Mouse (Mus musculus) neural tube, embryonic 13.5 days (tissue): ENCODE results near the gene Gm7694. TPM values are rescaled to one million over a fixed set of nuclear protein-coding genes. Genes with fewer than 3 reads are reported as not detected.
A peak's percentile ranks its signal among the peaks of the same experiment; 100 is the strongest.

ENCODE experiments used
- ATAC-seq: fragments of 200-750 bp; cut with Nextera tagmentation; 2 replicates; pipeline ENCODE4 v1.8.0; 2017; ENCODE audit warnings: low read depth, mild to moderate bottlenecking, moderate TSS enrichment, moderate library complexity
- H3K27ac ChIP-seq: fragments of 300-500 bp; sonication (generic); replicated peaks from 2 replicates; pipeline ENCODE4 v1.5.1; 2015; ENCODE audit warnings: moderate library complexity, mild to moderate bottlenecking, inconsistent platforms
- H3K27me3 ChIP-seq: fragments of 300-500 bp; sonication (generic); 2 replicates; pipeline ENCODE4 v1.6.1; 2015; ENCODE audit warnings: mild to moderate bottlenecking, inconsistent platforms
- H3K36me3 ChIP-seq: fragments of 300-500 bp; sonication (generic); 2 replicates; pipeline ENCODE4 v1.6.1; 2015; ENCODE audit warnings: mild to moderate bottlenecking, inconsistent platforms
- H3K4me1 ChIP-seq: fragments of 300-500 bp; sonication (generic); replicated peaks from 2 replicates; pipeline ENCODE4 v1.6.1; 2015; ENCODE audit warnings: inconsistent platforms
- H3K4me2 ChIP-seq: fragments of 300-500 bp; sonication (generic); 2 replicates; pipeline ENCODE4 v1.6.1; 2015; ENCODE audit warnings: inconsistent platforms, mild to moderate bottlenecking, moderate library complexity
- H3K4me3 ChIP-seq: fragments of 300-500 bp; sonication (generic); 2 replicates; pipeline ENCODE4 v1.5.1; 2015; ENCODE audit warnings: mild to moderate bottlenecking, inconsistent platforms
- H3K9ac ChIP-seq: fragments of 300-500 bp; sonication (generic); 2 replicates; pipeline ENCODE4 v1.6.1; 2015; ENCODE audit warnings: moderate library complexity, mild to moderate bottlenecking, inconsistent platforms
- H3K9me3 ChIP-seq: fragments of 300-500 bp; sonication (generic); 2 replicates; pipeline ENCODE4 v1.6.1; 2016; ENCODE audit warnings: inconsistent platforms
- WGBS: fragments of 180-500 bp; shearing (Covaris S2); methylation state at CpG from one replicate; pipeline ENCODE4 v1.1.7; 2015; 5-methylcytosine and 5-hydroxymethylcytosine counted together
- polyA plus RNA-seq: library from polyadenylated mRNA; unstranded; fragments of >200 nt; fragmentation: Nextera tagmentation; extraction: Ambion mirVana; gene quantifications from 2 replicates; pipeline ENCODE4 v1.2.1, GENCODE M21; 2015

Gm7694 gene
- polyA plus RNA-seq, 1 experiment from 2014 or later, result 2.3 TPM

DNA sequence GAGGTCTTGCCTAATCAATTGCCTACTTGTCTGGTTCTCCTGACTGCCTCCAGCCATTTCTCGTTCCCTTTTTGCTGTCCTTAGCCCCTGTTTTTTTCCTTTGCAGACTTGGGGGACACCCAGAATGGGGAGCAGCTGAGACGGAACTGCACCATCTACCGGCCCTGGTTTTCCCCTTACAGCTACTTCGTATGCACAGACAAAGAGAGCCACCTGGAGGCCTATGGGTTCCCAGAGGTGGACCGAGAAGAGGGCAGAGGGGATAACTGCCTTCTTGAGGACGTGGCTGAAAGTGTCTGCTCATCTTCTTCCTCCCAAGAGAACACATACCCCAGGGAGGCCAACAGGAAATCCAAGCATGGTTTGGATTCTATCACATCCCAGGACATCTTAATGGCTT is 5.3 kb upstream of the Gm7694 start:
- no peak overlapping the region for H3K27ac ChIP-seq
- no peaks in the 10 kb centered on the region for H3K27me3 ChIP-seq
- no peak overlapping the region for H3K4me3 ChIP-seq
- no peak overlapping the region for H3K9ac ChIP-seq
- no peak overlapping the region for H3K4me2 ChIP-seq
- no peaks in the 10 kb centered on the region for H3K36me3 ChIP-seq
- H3K9me3 ChIP-seq, result no peaks in the 10 kb centered on the region
- 83% methylated on average over 6 of the region's 6 CpGs for WGBS
- no peaks in the 10 kb centered on the region for H3K4me1 ChIP-seq
- ATAC-seq, result no peak

DNA sequence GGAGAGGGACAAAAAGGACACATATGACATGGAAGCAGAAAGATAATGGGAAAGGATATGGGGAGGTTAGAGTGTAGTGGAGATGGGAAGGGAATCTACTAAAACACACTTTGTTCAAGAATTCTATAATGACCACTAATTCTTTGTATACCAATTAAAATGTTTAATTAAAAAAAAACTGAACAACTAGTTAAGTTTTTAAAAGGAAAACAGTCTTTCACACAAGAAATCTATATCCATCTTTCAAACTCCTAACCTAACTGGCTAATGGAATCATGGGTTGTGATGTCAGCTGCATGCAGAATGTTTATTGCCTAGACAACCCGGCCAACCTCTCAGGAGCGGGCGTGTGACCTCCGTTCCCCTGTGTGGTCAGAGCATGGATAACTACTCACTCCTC is 2.4 kb upstream of the Gm7694 start, which contains the start of gene Spata46:
Gene Spata46, plus strand, starts transcription at position 301 of the 400 bp plus-strand sequence.
- Histone ChIP-seq H3K4me3 (no peak within 1 kb of the TSS), H3K27ac (no peak within 1 kb of the TSS), H3K9me3 (no peaks in the 10 kb centered on the region), H3K4me2 (no peak within 1 kb of the TSS), H3K27me3 (no peaks in the 10 kb centered on the region), H3K36me3 (no peaks in the 10 kb centered on the region), H3K9ac (no peak within 1 kb of the TSS), H3K4me1 (no peaks in the 10 kb centered on the region)
- 84% methylated on average over 4 of the region's 4 CpGs for WGBS
- ATAC-seq, result no peak

DNA sequence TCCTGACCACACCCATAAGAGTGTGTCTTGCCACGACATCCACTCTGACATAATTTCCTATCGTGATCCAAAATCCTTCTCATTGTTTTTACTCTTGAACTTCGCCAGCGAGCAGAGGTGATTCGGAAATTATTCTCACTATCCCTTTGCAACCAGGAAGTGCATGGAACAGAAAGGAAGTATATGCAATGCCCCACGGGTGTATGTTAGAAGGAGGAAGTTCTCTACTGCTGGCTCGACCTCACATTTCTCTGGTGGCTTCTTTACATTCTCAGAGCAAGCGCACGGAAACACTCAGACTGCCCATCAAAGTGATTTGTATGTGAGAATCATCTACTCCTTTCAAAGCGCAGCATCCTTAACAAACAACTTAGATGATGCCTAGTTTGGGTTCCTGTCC is 1.1 kb downstream of the Gm7694 start:
- Histone ChIP-seq H3K9ac (no peak overlapping the region), H3K4me3 (no peak overlapping the region), H3K4me1 (no peaks in the 10 kb centered on the region), H3K36me3 (no peaks in the 10 kb centered on the region), H3K27me3 (no peaks in the 10 kb centered on the region), H3K4me2 (no peak overlapping the region), H3K27ac (no peak overlapping the region), H3K9me3 (no peaks in the 10 kb centered on the region)
- 92% methylated on average over 10 of the region's 10 CpGs for WGBS
- ATAC-seq, result no peak

DNA sequence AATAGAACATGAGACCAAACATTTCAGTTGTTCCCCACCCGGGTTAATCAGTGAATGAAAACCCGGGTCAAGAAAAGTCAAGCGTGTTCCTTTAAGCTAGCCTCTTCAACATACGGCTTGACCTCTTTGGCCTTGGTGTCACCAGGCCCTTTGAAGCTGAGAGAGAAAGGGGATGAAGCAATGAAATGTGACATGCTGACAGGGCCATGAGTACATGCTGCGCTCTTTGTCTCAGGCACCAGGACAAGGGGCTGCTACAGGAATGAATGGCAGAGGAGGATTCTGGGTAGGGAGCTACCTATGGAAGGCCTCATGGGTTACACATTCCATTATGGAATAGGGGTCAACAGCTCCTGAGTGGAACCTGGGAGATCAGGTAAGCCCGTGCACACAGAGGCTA is 3.0 kb downstream of the Gm7694 start:
- Histone ChIP-seq H3K4me2 (no peak overlapping the region), H3K4me3 (no peak overlapping the region), H3K9me3 (no peaks in the 10 kb centered on the region), H3K4me1 (no peaks in the 10 kb centered on the region), H3K27ac (no peak overlapping the region), H3K27me3 (no peaks in the 10 kb centered on the region), H3K9ac (no peak overlapping the region), H3K36me3 (no peaks in the 10 kb centered on the region)
- WGBS, result 47% methylated on average over 6 of the region's 6 CpGs
- no peak for ATAC-seq

DNA sequence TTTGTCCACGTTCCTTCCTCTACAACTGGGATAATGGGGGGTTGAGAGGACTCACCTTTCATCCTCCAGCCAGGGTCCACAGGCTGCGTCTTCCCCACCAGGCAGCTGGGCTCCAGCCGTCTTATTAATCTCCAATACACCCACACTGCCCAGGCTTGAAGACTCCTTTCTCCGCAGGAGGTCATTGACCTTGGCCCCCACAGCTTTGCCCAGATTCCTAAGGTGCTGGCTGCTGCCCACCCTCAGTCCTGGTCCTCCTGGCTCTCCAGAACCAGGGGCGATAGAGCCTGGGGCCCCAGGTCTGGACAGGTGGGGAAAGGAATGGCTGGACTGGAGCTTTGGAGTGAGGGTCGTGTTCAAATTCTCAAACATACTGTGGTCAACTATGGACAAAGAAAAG is 3.7 kb downstream of the Gm7694 start:
- WGBS, result 80% methylated on average over 6 of the region's 6 CpGs
- H3K27me3 ChIP-seq, result no peaks in the 10 kb centered on the region
- no peak overlapping the region for H3K27ac ChIP-seq
- H3K9me3 ChIP-seq, result no peaks in the 10 kb centered on the region
- no peak overlapping the region for H3K9ac ChIP-seq
- no peak overlapping the region for H3K4me3 ChIP-seq
- ATAC-seq, result no peak
- no peak overlapping the region for H3K4me2 ChIP-seq
- H3K36me3 ChIP-seq, result no peaks in the 10 kb centered on the region
- no peaks in the 10 kb centered on the region for H3K4me1 ChIP-seq

DNA sequence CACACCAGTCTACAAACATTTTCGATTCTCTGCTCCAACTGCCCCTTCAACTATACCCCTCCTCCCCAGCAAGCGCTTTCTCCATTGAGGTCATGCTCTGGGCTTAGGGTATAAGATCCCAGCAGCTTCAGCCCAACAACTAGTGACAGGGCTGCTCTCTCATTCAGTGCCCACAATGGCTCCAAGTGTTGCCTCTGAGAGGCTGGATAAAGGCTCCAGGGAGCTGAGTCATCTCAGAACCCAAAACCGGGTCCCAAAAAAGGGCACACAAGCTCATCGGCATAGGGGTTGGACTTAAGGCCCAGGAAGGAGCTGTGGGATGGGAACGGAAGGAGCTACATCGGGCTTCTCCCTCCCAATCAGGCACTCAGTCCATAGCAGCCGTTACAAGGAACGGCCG is 4.4 kb downstream of the Gm7694 start:
- Histone ChIP-seq H3K36me3 (no peaks in the 10 kb centered on the region), H3K4me1 (no peaks in the 10 kb centered on the region), H3K27ac (no peak overlapping the region), H3K4me3 (no peak overlapping the region), H3K9ac (no peak overlapping the region), H3K4me2 (no peak overlapping the region), H3K27me3 (no peaks in the 10 kb centered on the region), H3K9me3 (no peaks in the 10 kb centered on the region)
- 93% methylated on average over 9 of the region's 9 CpGs for whole genome bisulfite sequencing
- no peak for ATAC-seq

DNA sequence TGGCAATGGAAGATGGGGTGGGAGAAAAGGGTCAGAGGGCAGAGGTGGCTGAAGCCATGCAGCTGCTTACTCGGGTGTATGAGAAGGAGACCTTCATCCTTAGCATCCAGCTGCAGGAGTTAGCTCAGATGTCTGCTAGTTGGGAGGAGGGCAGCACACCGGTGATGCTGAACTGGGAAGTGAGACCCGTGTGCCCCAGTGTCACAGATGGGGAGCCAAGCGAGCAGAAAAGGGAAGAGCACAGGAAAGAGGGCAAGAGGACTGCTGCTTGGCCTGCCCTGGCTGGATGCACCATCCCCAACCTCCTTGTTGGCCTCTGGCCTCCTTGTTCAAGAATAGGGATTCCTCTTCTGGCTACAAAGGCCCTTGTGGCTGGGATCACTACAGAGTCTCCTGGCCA is 6.6 kb downstream of the Gm7694 start:
- H3K4me3 ChIP-seq, result no peak overlapping the region
- no peak overlapping the region for H3K4me2 ChIP-seq
- no peaks in the 10 kb centered on the region for H3K4me1 ChIP-seq
- no peaks in the 10 kb centered on the region for H3K36me3 ChIP-seq
- H3K9me3 ChIP-seq, result no peaks in the 10 kb centered on the region
- ATAC-seq, result no peak
- WGBS, result 85% methylated on average over 4 of the region's 4 CpGs
- no peak overlapping the region for H3K9ac ChIP-seq
- H3K27me3 ChIP-seq, result no peaks in the 10 kb centered on the region
- no peak overlapping the region for H3K27ac ChIP-seq

DNA sequence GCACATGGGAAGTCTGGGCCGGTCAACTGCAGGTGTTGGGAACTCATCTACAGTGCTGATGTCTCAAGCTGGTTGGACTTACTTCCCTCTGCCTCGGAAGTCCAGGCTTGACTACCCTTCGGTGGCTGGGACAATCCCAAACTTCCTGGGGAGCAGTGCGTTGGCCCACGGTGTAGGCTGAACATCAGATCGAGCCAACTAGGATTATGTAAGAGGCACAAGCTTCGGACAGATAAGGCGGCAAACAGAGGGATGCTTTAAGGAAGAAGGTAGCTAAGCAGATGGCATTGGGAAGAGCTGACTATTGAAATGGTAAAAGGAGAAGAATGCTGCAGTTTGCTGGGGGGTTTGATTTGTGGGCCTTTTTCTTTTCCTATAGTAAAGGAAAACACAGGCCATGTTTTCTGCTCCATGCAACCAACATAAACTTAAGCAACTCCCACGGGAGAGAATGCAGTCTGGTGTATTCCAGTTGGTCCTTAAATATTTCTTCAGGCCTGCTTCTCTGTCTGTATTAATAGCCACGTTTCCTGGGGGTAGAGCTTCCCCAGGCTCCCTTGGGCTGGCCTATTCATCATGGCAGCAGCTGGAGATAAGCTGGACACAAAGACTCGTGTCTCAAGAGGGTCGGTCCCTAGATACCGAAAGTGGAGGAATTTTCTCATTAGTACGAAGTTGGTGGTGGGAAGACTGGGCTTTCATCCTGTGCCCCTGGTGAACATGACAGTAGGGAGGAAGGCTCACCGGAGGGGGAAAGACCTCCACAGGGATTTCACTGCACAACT is 11.2 kb downstream of the Gm7694 start:
- H3K36me3 ChIP-seq, result no peaks in the 10 kb centered on the region
- no peak for ATAC-seq
- no peak overlapping the region for H3K4me2 ChIP-seq
- no peak overlapping the region for H3K4me3 ChIP-seq
- H3K9ac ChIP-seq, result no peak overlapping the region
- H3K27ac ChIP-seq, result 0 out of 2 replicates have a peak overlapping the region, but pooled peaks have one; percentile 7
- no peaks in the 10 kb centered on the region for H3K9me3 ChIP-seq
- WGBS, result 64% methylated on average over 15 of the region's 15 CpGs
- H3K27me3 ChIP-seq, result no peaks in the 10 kb centered on the region
- H3K4me1 ChIP-seq, result peaks cover 6% of the 10 kb centered on the region

DNA sequence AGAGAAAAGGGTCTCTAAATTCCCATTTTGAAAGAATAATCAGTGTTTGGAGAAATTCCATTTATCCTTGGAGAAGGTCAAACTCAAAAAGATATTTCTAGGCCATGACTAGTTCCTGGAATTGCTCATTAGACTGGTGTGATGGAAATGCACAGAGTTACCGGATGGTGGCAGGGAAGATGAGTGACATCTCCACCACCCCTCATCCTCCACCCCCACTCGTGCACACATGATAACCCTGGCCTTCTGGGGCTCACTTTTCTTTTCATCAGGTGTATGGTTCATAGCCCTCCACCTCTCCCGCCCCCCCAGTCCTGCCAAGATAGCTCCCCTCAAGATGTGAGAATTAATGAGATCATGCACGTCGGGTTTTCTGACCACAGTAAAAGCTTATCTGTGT is 12.9 kb downstream of the Gm7694 start:
- no peak overlapping the region for H3K4me2 ChIP-seq
- H3K4me3 ChIP-seq, result no peak overlapping the region
- no peaks in the 10 kb centered on the region for H3K27me3 ChIP-seq
- H3K9me3 ChIP-seq, result no peaks in the 10 kb centered on the region
- H3K27ac ChIP-seq, result no peak overlapping the region
- peaks cover 6% of the 10 kb centered on the region for H3K4me1 ChIP-seq
- 87% methylated on average over 5 of the region's 5 CpGs for WGBS
- 0 out of 2 replicates have a peak, but pooled peaks have one; percentile 43 for ATAC-seq
- no peak overlapping the region for H3K9ac ChIP-seq
- no peaks in the 10 kb centered on the region for H3K36me3 ChIP-seq

DNA sequence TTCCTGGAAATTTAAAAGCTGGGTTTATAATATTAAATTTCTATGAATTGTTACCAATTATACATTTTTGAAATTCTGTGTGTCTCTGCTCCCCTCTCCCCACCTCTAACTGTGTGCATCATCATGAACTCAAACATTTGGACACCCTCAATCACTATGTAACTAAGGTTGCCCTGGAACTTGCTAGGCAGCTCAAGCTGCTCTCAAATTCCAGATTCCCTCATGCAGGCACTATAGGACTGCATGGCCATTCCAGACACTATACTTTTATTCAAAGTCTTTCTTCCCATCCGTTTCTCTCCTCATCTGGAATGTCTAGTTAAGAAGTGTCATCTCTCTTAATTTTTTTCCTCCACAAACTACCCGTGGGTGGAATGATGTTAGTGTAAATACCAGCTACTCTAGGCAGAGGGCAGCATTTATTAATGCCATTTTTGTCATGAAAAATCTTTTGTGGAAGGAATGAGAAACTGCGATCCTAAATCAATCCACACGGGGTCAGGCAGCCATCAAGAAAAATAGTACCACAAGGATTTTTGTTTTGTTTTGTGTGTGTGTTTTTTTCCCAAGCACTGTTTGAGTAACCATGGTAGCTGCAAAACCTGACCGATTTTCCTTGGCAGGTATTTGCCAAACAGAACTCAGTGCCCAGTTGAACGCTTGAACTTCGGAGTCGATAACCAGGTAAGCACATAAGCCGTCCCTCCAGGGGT is 13.7 kb downstream of the Gm7694 start:
- WGBS, result 52% methylated on average over 9 of the region's 9 CpGs
- Histone ChIP-seq H3K36me3 (no peaks in the 10 kb centered on the region), H3K4me3 (no peak overlapping the region), H3K27ac (no peak overlapping the region), H3K4me1 (peaks cover 6% of the 10 kb centered on the region), H3K27me3 (no peaks in the 10 kb centered on the region), H3K9ac (no peak overlapping the region), H3K9me3 (no peaks in the 10 kb centered on the region), H3K4me2 (no peak overlapping the region)
- 0 out of 2 replicates have a peak, but pooled peaks have one; percentile 5 for ATAC-seq

DNA sequence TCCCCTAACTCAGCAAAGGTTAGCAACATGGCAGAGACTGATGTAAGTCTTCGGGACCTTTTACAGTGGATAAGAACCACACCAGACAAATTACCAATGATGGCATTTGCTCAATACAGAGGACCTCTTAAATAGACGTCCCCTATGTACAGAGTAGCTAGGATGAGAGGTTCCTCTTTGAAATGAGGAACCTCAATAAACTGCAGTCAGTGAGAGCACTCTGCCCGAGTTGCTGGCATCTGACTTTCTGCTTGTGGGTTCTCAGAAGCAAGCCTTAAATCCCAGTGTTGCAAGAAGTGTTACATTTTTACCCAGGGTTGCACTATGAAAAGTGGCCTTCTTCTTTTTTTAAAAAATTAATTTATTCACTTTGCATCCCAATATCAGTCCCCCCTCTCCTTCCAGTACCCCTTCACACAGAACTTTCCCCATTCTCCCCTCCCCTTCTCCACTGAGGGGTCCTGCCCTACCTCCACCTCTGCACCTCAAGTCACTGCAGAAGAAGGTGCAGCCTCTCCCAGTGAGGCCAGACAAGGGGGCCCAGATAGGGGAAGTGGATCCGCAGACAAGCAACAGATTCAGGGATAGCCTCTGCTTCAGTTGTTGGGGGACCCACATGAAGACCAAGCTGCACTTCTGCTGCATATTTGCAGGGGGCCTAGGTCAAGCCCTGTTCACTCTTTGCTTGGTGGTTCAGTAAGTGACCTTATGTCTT is 23.6 kb downstream of the Gm7694 start:
- WGBS, result 79% methylated on average over 4 of the region's 4 CpGs
- H3K27me3 ChIP-seq, result no peaks in the 10 kb centered on the region
- no peaks in the 10 kb centered on the region for H3K36me3 ChIP-seq
- no peak overlapping the region for H3K9ac ChIP-seq
- H3K4me3 ChIP-seq, result no peak overlapping the region
- H3K9me3 ChIP-seq, result no peaks in the 10 kb centered on the region
- no peak overlapping the region for H3K27ac ChIP-seq
- no peak overlapping the region for H3K4me2 ChIP-seq
- ATAC-seq, result no peak
- H3K4me1 ChIP-seq, result no peaks in the 10 kb centered on the region

DNA sequence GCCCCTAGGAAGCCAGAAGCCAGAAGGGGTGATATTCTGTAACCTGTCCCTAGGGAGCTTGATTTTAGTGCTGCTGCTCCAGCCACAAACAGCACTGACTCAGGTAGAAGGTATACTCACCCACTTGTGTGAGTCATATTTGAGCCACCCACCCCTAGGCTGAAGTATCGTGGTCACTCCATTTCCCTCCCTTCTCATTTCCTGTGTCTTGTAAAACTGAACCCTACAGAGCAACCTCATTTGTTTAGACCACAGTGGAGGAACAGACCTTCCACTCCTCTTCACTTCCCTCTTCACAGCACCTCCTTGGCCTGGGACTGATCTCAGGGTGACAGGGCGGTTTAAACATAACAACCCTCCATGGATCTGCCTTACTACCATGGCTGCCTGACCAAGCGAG is 29.1 kb downstream of the Gm7694 start, which contains the start of gene Sh2d1b1:
Gene Sh2d1b1, plus strand, starts transcription at position 305 of the 400 bp plus-strand sequence.
- H3K9ac ChIP-seq, result no peak within 1 kb of the TSS
- no peaks in the 10 kb centered on the region for H3K36me3 ChIP-seq
- ATAC-seq, result no peak
- no peak within 1 kb of the TSS for H3K4me2 ChIP-seq
- H3K27ac ChIP-seq, result no peak within 1 kb of the TSS
- H3K4me1 ChIP-seq, result no peaks in the 10 kb centered on the region
- H3K27me3 ChIP-seq, result no peaks in the 10 kb centered on the region
- 88% methylated on average over 3 of the region's 3 CpGs for WGBS
- H3K4me3 ChIP-seq, result no peak within 1 kb of the TSS
- no peaks in the 10 kb centered on the region for H3K9me3 ChIP-seq
